Mouse (Mus musculus): ENCODE results near the gene Slc25a17. TPM values are rescaled to one million over a fixed set of nuclear protein-coding genes. Genes with fewer than 3 reads are reported as not detected.

Gene Slc25a17
- total RNA-seq, 2 experiments from 2014 or later = 83.2 to 85.2 TPM

DNA sequence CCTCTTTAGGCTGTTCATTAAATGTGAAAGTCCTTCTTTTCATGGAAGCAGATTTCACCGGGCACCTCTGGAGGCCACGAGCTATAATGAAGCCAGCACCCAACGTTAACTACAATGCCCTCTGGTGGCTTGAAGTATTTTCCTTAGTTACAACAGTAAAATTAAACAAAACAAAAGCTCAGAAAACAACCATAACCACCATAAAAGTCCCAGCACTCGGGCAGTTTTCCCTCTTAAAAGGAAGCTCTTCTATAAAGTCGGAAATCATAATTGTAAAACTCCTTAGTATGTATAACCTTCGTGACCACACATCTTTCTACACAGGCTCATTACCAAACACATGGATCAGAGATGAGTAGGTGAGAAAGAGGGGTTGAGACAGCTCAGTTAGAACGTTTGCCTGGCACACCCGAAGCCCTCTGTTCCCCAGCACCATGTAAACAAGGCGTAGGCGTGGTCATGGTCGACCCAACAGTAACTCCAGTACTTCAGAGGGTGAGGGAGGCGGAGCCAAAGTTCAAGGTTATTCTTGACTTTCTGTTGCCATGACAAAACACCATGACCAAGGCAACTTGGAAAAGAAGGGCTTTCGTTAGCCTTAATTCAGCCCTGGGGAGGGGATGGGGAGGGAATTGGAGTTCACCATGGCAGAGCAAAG, 58.3 kb downstream of the Slc25a17 start:
- no peak for DNase-seq (ENCODE audit: low spot score in 2 of 2)

DNA sequence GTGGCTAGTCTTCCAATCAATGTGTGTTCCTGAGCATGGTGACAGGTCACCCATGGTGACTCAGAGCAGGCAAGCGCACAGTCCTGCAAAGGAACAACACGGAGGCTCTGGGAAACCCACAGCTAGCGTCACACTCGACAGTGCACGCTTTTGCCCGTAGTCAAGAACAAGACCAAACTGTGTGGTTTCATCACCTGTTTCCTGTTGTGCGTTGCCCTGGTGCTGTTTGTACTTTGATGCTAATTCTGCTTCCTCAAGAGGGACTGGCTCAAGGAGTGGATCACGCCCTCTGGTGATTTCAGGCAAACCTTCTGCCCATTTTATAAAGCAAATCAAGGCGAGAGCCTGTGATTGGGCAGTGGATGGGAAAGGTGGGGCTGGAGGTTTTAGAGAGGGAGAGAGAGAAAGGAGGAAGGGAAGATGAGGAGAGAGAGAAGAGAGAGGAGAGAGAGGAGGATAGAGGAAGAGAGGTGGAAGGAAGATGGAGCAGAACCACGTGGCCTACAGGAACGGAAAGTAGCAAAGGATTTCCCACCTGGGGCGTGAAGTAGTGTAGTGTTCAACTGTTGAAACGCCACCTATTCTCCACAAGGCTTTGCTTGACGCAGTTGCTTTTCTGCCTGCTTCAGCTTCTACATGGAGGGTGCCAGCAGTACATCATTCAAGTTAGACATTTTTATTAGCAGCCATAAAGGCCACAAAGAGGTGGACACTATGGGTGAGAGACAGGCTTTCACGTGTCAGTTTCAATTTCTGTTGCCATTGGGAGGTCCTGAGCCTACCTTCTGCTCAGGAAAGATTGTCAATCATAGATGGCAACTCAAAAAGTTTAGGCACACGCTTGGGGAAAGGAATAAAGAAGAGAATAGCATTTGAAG, 59.2 kb downstream of the Slc25a17 start:
- no peak for DNase-seq (ENCODE audit: low spot score in 2 of 2)

GRCm38 (mm10) chr15:81300520-81301069, 60.0 kb downstream of the Slc25a17 start:
- DNase-seq (ENCODE audit: low spot score in 2 of 2) = no peak

DNA sequence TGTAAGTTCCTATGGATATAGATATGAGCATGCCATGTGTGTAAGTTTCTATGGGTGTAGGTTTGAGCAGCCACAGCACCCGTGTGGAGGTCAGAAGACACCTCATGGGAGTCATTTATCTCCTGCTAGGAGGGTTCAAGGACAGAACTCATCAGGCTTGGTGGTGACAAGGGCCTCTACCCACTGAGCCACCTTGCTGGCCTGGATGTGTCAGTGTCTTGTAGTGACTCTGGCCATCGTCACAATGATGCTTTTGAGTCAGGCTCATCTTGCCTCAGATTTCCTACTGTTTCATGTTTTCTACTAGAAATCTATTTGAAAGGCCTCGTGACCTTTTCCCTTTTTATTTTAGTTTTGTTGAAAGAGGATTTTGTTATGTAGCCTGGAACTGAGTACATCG, 61.1 kb downstream of the Slc25a17 start:
- no peak for DNase-seq (ENCODE audit: low spot score in 2 of 2)

DNA sequence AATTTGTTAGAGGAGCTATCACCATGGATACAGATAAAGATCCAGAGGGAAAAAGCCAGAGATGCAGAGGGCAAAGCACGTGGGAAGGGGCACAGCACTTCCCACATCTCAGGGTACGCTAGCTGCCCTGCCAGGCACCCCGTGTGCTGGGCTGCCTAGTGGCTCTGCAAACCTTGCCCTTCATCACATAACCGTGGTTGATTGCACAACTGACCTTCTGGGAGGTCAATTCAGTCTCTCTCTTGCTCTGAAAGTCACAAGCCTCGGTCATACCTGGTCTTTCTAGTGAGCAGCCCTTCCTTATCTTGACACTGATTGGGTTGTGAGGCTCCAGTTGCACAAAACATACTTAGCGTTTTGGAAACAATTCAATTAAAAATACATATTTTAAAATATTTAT, 62.4 kb downstream of the Slc25a17 start:
- DNase-seq (ENCODE audit: low spot score in 2 of 2) = no peak

DNA sequence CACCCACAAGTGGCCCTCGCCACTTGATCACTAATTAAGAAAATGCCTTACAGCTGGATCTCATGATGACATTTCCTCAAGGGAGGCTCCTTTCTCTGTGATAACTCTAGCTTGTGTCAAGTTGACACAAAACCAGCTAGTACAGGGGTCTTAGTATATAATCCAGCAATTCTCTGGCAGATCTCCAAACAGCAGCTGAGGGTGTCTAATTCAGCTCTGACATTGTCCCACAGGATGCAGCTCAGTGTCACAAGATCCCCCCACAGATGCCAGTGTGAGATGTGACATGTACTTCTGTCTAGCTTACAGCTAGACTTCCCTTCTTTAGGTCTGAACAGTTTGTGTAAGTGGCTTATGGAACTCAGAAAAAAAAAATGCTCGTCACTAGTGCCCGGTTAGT, 63.1 kb downstream of the Slc25a17 start:
- DNase-seq (ENCODE audit: low spot score in 2 of 2) = no peak

DNA sequence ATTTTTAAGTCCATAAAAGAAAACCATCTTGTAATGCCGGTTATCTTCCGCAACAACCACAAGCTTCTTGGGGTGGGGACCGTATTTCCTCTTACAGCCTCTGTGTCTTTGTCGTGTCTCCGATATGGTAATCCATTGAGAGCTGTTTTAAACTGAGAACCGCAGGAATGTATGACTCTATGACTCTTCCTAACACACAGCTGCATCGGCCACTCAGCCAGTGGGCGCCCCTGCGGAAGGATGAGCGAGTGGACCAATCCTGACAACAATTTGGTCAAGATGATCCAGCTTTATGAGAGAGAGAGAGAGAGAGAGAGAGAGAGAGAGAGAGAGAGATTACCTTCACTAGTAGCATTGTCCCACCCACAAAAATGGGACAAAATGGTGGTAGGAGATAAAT, 65.7 kb downstream of the Slc25a17 start:
- no peak for DNase-seq (ENCODE audit: low spot score in 2 of 2)

DNA sequence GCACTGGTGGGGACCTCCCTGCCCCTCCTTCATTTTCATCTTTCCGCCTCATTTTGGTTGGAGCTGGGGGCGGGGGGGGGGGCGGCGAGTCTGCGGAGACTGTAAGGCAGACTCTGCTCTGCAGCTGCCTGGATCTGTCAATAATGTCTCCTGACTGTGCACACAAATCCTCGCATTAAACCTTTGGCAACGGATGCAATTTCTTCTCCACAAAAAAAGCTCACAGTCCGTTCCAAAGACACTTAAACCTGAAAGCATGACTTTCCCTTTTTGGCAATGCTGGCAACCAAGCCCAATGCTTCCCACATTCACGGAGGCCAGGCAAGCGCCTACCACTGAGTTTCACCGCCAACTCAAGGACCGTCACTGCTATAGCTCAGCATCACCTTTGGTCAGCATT, 66.2 kb downstream of the Slc25a17 start:
- no peak for DNase-seq (ENCODE audit: low spot score in 2 of 2)

GRCm38 (mm10) chr15:81290747-81291146, 69.9 kb downstream of the Slc25a17 start:
- DNase-seq (ENCODE audit: low spot score in 2 of 2) = no peak

GRCm38 (mm10) chr15:81290230-81290629, 70.4 kb downstream of the Slc25a17 start:
- DNase-seq (ENCODE audit: low spot score in 2 of 2) = no peak

GRCm38 (mm10) chr15:81284121-81284734, 76.4 kb downstream of the Slc25a17 start:
- DNase-seq (ENCODE audit: low spot score in 2 of 2) = no peak

- no peak for DNase-seq (ENCODE audit: low spot score in 2 of 2)
These were observed 81.9 kb downstream of the Slc25a17 start for GRCm38 (mm10) chr15:81278699-81279098.

- DNase-seq (ENCODE audit: low spot score in 2 of 2) = no peak
These were observed 82.7 kb downstream of the Slc25a17 start for GRCm38 (mm10) chr15:81277928-81278327.

GRCm38 (mm10) chr15:81273361-81273760, 87.3 kb downstream of the Slc25a17 start:
- DNase-seq (ENCODE audit: low spot score in 2 of 2) = no peak

GRCm38 (mm10) chr15:81272305-81273053, 88.1 kb downstream of the Slc25a17 start:
- DNase-seq (ENCODE audit: low spot score in 2 of 2) = no peak

Other genes starting within 250 kb of the Slc25a17 start
- 10 to 100 TPM; 33.0 to 39.1 TPM for gene Mrtfa, start 170.1 kb downstream of the Slc25a17 start, total RNA-seq (2021)
- 1 to 10 TPM in 1 of 2 experiments, under 1 TPM in 1; 0.99 to 1.0 TPM for gene Mchr1, start 125.3 kb downstream of the Slc25a17 start, total RNA-seq (2021)
- gene St13, start 39.3 kb upstream of the Slc25a17 start, total RNA-seq (2021) = 100 to 1,000 TPM; 157 to 177 TPM
- 10 to 100 TPM; 22.7 to 24.4 TPM for gene Xpnpep3, start 39.3 kb upstream of the Slc25a17 start, total RNA-seq (2021)
- under 1 TPM in 1 of 2 experiments, not detected in 1; 0.31 TPM for gene Dnajb7, start 47.5 kb upstream of the Slc25a17 start, total RNA-seq (2021)
- 100 to 1,000 TPM; 154 to 155 TPM for gene Rbx1, start 105.5 kb upstream of the Slc25a17 start, total RNA-seq (2021)
- gene Ep300, start 224.5 kb upstream of the Slc25a17 start, total RNA-seq (2021) = 10 to 100 TPM; 78.9 to 84.0 TPM

Measured in adrenal gland, postnatal 4 days (tissue).